Mouse (Mus musculus) yolk sac, embryonic 10.5 days (tissue): ENCODE results near the gene Atxn1.

Source experiments
- DNase-seq: peaks from one replicate; pipeline ENCODE4 v3.0.0-alpha.2; 2017; ENCODE audit warnings: low spot score

Atxn1 gene

GRCm38 (mm10) chr13:45894760-45895159 is 70.0 kb downstream of the Atxn1 start:
- DNase-seq, result no peak

GRCm38 (mm10) chr13:45894234-45894633 is 70.6 kb downstream of the Atxn1 start:
- DNase-seq, result no peak

DNA sequence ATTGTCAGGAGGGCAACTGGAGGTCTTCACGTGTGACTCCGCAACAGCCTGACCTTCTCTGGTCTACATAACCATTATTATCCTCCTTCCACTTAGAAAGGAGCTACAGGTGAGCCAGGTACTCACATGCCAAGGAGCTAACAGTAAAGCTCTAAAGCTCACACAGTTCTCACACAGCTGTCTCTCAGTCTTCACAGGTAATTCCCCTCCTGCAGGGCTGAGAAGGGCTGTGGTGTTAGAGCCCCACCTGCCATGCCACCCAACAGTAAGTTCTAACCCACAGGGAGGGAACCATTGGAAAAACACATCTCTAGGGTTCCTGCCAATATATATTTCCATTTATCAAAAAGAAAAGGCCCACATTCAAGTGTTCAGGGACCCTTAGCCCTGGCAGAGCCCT is 73.7 kb downstream of the Atxn1 start:
- no peak for DNase-seq

- DNase-seq, result no peak
Observed at GRCm38 (mm10) chr13:45888953-45889749, 75.7 kb downstream of the Atxn1 start.

DNA sequence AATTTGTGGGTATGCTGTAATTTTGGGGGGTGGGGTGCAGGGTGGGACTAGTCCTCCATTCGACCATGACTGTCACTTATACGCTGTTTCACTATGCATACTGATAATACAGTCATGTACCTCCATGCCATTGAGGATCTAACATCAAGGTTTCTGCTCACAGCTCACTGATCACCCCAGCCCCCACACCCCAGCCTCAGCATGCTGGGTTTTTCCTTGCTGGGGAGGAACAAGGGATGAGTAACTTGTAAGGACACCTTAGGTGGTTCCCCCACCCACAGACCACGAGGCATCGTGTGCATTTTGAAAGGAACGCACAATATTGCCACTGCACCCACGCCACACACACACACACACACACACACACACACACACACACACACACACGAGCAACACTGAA is 79.9 kb downstream of the Atxn1 start:
- DNase-seq, result no peak

- DNase-seq, result no peak
Observed at GRCm38 (mm10) chr13:45883791-45884238, 81.0 kb downstream of the Atxn1 start.

- no peak for DNase-seq
Observed at GRCm38 (mm10) chr13:45882976-45883440, 81.8 kb downstream of the Atxn1 start.

- DNase-seq, result no peak
Observed at GRCm38 (mm10) chr13:45880543-45880845, 84.3 kb downstream of the Atxn1 start.

DNA sequence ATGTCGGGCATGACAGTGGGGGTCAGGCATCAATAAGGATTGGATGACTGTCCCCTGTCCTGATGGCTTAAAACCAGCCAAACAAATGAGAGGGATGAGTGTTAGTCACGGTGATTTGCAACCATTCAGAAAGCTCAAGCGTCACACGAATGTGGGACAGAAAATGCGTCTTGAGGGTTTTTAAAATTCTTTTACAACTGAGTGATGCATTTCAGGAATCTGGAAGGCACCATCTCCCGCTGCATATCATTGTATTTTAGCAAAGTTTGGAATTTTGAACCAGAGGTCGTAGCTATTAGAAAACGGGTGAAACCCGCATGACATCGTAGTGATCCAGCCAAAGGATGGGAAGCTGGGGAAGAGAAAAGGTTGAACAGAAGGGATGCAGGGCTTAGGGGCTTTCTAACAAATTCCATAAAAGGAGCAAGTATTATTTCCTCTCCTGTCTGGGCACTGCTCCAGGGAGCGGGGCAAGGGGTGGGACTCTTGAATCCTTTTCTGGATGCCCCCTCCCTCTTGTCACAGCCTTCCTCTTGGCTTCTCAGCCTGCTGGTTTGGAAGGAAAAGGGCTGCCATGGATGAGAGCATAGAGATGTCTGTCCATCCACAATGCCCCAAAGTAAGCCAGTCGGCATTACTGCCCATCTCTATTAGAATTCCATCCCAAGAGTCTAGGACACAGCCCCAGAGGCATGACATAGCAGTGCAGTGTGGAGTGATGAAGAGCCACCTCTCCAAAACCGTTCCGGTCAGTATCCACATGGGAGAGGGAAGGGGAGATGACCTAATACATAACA is 84.9 kb downstream of the Atxn1 start:
- DNase-seq, result no peak

DNA sequence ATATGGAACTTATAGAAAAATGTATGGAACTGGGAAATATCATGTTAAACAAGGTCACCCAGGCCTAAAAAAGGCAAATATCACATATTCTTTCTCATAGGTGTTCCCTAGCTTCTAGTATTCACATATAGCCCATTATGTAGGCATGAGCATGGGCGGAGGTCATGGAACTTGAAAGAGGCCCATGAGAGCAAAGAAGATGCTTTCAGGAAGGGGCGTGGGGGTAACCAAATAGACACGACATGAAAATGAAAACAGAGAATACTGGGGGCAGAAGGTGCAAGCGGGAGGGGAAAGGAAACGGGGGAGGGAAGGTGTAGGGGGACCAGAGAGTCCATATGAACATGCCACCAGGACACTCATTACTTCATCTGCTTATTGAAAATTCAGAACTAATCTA is 87.9 kb downstream of the Atxn1 start:
- DNase-seq, result no peak

GRCm38 (mm10) chr13:45876368-45876760 is 88.4 kb downstream of the Atxn1 start:
- DNase-seq, result no peak

DNA sequence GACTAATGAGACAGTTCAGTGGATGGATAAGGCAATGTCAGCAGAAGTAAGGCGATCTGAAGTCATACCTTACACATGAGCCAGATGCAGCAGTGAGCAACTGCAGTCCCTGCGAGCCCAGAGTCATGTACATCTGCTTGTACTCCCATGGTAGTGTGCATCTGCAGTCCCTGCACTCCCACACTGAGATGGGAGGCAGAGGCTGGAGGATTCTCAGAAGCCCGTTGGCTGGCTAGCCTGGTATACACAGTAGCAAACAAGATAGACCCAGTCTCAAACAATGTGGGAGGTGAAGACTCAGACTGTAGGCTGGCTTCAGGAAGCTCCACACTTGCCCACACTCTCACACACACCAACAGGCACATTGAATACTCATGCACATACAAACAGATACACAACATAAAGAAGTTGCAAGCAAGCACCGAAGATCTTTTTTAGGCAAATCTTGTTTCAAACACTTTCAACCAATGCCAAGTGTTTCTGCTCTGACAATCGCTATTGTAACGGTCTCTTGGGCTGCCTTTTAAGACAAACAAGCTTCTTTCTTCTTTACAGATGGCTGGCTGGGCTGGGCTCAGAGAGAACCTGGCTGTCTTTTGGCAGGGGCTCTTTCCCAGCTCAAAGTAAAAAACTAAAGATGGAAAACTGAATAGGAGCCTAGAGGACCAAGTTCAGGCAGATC is 89.0 kb downstream of the Atxn1 start:
- DNase-seq, result no peak

DNA sequence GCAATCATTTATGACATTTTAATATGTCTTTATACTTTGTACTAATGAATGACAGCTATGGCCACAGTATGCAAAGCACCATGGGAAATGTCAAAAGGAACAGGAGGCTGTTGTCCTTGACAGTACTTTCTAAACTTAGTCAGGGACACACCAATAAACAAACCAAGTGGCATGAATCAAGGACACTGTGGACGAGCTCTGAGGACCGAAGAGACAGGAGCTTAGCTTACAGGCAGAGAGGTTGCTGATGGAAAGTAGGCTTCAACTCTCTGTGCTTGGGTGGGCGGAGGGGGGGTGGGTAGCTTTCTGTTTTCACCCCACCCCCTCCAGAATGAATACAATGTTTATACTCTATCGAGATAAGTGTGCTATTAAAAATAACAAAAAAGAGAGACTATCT is 90.6 kb downstream of the Atxn1 start:
- DNase-seq, result no peak

GRCm38 (mm10) chr13:45872966-45873365 is 91.8 kb downstream of the Atxn1 start:
- DNase-seq, result no peak

DNA sequence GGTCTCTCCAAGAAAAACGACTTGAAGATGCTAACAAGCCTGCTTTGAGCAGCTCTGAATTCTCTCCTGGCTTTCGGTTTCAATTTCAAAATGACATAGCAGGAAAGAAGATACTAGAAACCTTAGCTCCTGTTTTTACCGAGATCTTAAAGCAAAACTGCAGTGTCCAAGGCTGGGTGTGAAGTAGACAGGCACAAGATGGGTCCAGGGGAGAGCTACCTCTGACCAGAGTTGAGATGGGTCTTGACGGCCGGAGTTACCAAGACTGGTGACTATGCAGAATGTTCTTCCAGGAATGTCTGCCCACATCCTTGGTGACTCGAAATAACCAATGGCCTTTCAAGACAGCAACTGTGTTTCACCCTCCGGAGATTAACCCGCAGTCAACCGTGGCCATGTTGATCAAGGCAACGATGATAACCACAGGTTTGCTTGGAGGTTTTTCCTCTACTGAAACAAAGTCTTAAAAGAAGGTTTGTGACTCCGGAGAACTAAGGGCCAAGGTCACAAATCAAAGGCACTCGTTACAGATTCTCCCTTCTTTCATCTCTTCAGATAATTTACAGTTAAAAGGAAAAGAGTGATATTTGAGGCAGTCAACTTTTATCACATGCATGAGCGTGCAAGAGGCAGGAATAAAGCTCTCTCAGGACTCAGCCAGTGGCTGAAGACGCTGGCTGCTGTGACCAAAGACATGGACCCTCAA is 92.6 kb downstream of the Atxn1 start:
- DNase-seq, result peak; percentile 32

DNA sequence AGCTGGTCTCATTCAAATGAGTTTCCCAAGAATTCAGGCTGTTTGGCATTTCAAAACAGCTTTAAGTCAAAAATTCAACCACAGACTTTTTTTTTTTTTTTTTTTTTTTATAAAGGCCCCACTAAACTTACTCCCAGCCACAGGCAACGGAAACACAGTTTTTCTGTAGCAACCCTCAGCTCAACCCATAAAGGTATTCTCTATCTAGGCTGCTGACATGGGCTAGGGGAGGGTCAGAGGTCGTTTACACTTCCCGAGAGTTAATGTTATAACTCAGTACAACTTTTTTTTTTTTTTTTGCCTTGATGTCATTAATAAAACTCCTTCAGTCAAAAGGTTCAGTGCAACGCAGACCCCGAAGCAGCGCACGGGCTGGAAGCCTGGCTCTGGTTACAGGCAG is 93.3 kb downstream of the Atxn1 start:
- DNase-seq, result peak; percentile 36

GRCm38 (mm10) chr13:45868886-45869285 is 95.9 kb downstream of the Atxn1 start:
- no peak for DNase-seq

GRCm38 (mm10) chr13:45867273-45867672 is 97.5 kb downstream of the Atxn1 start:
- no peak for DNase-seq

- no peak for DNase-seq
Observed at GRCm38 (mm10) chr13:45866615-45867245, 98.1 kb downstream of the Atxn1 start.

GRCm38 (mm10) chr13:45865620-45866019 is 99.2 kb downstream of the Atxn1 start:
- DNase-seq, result no peak

DNA sequence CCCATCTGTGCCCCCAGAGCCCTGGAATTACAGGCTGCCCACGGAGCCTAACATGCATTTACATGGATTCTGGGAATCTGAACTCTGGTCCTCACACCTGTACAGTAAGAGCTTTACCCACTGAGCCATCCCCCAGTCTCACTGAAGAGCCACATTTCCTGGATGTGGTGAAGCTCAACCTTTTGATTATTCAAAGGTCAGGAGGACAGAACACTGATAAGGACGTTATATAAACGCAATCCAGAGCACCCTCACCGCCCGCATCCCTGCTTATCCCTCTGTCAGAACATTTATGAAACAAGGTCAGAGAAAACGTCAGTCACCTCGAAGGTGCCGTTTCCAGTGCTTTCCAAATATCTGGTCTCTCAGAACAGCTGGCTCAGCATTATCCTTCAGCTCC is 101.0 kb downstream of the Atxn1 start:
- DNase-seq, result no peak
